Mouse (Mus musculus) thymus, adult 2 months (tissue): ENCODE results near the gene Pah.

Experiments used
- CTCF ChIP-seq: fragments of 200-500 bp; IDR thresholded peaks from 2 replicates; pipeline ENCODE4 v1.5.1; 2012; ENCODE audit warnings: mild to moderate bottlenecking, control low read depth, low read length, moderate library complexity, borderline replicate concordance; ENCODE audit not compliant: control insufficient read depth, poor library complexity, insufficient read depth; ENCODE audit errors: extremely low read depth
- POLR2A ChIP-seq: fragments of 200-500 bp; IDR thresholded peaks from 2 replicates; pipeline ENCODE4 v1.6.1; 2012; ENCODE audit warnings: mild to moderate bottlenecking, low read length, control low read depth, moderate library complexity; ENCODE audit not compliant: control insufficient read depth, poor library complexity, insufficient read depth; ENCODE audit errors: extremely low read depth

GRCm38 (mm10) chr10:87484831-87485720 is 36.5 kb upstream of the Pah start:
- TF ChIP-seq CTCF (no peak), POLR2A (no peak)
